Mouse (Mus musculus) brain, embryonic 14.5 days (tissue): ENCODE results near the gene Supv3l1.

Experiments
- CTCF ChIP-seq: fragments of 200-500 bp; IDR thresholded peaks from 2 replicates; pipeline ENCODE4 v1.5.1; 2012; ENCODE audit warnings: inconsistent platforms, mild to moderate bottlenecking, moderate library complexity, borderline replicate concordance; ENCODE audit not compliant: insufficient read depth, insufficient read length; ENCODE audit errors: extremely low read depth
- POLR2A ChIP-seq: fragments of 200-500 bp; IDR thresholded peaks from 2 replicates; pipeline ENCODE4 v1.6.1; 2012; ENCODE audit warnings: mild to moderate bottlenecking, inconsistent platforms, borderline replicate concordance; ENCODE audit not compliant: poor library complexity, insufficient read depth, insufficient read length, severe bottlenecking; ENCODE audit errors: extremely low read depth

DNA sequence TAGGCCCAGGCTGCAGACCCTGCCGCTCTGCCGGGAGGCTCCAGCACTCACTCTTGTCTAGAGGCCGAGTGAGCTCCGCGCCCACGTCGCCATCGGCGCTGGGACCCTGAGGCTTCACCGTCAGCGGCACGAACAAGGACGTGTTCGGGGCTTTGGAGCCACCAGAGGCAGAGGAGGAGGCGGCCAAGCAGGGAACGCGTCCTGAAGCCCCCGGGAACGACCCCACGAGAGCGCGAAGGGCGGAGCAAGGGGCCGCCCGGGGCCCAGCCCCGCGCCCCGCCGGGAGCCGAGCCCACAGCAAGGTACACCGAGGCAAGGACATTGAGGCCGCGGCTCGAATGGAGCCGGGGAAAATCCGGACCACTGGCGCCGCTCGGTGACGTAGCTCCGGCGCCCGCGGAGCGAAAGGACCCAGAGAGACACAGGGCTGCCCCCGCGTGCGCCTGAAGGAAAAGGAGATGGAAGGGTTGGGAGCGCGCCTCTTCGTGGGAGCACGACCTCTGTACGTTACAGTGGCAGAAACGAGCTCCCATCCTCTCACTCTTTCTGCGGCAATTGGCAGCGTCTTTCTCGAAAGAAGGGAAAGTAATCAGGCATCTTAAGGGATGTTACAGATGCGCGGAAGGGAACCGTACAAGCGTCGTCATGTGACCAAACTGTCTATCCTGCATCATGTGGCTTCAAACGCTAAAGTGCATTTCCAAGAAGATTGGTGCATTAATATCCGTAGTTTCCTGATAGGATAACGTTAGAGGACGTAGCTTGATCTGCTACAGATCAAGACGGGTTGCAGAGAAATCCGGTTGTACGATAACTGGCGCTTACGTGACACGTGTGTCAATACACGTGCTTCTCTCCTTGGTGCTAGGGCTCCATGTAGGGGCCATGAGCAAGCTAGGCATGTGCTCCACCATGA, at the start of gene Supv3l1, which contains the start of gene 4930507D05Rik:
- peak; percentile 57; the same call in 1 of the 2 replicates for TF ChIP-seq POLR2A
- TF ChIP-seq CTCF: no peak
